Mouse (Mus musculus) heart, adult 18-20 months (tissue): ENCODE results near the gene Ogfr. TPM values are rescaled to one million over a fixed set of nuclear protein-coding genes. Genes with fewer than 3 reads are reported as not detected.

ENCODE experiments used
- DNase-seq, 2 experiments: peaks; one replicate each; pipeline ENCODE4 v3.0.0; 2021 to 2022; ENCODE audit warnings: mixed read lengths in 1 of 2
- total RNA-seq, 2 experiments: library from RNA; stranded (reverse); gene quantifications; 2 replicates each; pipeline ENCODE4 v1.2.3; 2021

Ogfr gene
- total RNA-seq, 2 experiments from 2014 or later, result 31.9 to 34.1 TPM

DNA sequence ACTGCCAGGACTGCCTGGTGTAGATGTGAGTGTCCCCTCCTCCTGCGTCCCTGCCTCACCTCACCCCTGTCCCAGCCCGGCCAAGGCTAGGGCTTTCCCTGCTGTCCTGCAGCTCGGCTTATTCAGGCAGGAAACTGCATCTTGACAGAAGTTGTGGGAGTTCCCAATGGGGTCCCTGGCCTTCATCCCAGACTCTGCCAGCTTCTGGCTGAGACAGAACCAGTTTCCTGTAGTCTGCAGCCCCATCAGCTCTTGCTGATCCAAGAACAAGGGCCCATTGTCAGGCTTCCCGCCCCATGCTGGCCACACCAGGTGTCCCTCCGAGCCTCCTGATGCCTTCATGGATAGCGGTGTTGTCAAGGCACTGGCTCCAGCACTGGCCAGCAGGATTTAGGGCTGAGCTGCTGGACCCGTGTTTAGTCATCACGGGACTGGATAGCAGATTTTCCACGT is 11.6 kb downstream of the Ogfr start:
- no peak for DNase-seq

DNA sequence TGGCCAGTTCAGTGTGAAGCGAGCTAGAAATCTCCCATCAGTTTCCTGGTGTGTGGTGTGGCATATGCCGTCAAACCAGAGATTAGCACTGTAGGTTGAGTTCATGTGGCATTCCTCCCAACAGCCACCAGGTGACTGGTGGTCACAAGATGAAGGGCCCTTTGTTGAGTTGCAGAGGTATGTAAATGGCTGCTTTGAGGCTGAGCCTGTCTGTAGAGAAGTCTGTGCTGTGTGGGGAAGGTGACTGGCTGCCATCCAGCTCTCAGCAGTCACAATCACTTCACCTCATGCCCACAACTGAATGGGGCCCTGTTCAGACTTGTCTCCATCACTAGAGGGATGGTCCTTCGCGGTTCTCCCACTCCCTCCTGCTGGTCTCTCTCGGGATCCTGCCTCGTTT is 15.7 kb downstream of the Ogfr start:
- DNase-seq, result no peak

DNA sequence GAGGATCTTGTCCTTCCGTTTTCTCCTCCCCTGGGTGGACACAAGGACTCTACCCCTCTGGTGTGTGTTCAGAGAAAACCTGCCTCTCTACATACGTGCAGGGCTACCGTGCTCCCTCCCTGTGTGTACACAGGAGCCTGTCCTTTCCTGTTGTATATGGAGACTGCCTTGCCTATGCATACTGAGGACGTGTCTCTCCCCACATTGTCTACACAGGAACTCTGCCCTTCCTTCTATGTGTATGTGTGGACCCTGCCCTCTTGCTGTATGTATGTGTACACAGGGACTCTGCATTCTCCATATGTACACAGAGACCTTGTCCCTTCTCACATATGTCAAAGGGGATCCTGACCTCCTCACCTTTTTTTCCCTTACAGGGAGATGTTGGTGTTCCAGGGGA is 21.2 kb downstream of the Ogfr start:
- DNase-seq, result no peak

DNA sequence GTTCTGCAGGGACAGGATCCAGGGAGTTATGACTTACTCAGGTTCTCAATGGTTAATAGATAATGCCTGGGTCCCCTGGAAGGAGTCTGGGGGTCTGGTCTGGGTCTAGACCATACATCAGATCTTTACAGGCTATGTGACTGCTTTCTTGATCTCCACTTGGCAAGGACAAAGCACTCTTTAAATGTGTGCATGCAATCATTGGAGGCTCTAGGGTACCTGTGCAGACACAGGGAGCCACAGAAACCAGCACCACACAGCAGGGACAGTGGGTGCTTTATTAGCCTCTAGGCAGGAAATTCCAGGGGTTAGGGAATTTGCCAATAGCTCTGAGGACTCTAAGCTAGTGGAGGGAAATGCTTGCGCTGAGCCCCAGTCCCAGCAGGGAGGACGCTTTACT is 22.8 kb downstream of the Ogfr start:
- no peak for DNase-seq

DNA sequence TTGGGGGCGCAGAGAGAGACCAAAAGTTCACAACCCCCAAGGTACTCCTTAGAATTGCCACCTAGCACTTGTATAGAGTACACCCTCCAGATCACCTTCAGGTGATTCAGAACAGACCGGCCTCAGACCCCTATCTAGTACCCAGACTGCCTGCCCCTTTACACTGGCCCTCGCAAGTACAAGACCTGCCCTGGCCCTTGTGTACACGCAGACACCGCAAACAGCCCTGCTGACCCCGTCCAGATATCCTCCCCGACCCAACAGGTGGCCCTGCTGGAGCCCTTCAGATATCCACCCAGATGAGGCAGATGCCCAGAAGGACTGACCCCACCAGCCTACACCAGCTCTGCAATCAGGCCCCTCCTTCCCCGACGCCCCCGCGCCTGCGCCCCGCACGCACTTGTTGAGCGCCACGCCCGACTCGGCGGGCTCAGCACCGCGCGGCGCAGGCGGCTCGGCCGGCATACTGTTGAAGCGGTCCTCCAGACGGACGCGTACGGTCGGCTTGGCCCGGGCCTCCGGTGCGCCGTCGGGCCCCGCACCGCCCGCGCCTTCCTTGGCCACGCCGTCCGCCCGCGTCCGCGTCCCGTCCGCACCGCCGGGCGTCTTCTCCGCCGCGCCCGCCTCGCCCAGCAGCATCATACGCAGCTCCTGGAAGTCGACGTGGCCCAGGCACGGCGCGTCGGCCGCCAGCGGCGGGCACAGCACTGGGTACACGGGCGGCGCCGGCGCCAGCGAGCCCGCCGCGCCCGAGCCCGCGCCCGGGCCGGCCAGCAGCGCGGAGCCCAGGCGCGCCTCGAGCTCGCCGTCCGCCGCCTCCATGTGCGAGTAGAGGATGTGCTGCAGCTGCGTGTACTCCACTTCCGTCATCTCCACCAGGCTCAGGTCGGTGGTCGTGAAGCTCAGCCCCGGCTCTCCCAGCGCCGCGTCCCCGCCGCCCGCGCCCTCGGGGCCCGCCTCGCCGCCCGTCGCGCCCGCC is 52.8 kb downstream of the Ogfr start:
- DNase-seq, result no peak

DNA sequence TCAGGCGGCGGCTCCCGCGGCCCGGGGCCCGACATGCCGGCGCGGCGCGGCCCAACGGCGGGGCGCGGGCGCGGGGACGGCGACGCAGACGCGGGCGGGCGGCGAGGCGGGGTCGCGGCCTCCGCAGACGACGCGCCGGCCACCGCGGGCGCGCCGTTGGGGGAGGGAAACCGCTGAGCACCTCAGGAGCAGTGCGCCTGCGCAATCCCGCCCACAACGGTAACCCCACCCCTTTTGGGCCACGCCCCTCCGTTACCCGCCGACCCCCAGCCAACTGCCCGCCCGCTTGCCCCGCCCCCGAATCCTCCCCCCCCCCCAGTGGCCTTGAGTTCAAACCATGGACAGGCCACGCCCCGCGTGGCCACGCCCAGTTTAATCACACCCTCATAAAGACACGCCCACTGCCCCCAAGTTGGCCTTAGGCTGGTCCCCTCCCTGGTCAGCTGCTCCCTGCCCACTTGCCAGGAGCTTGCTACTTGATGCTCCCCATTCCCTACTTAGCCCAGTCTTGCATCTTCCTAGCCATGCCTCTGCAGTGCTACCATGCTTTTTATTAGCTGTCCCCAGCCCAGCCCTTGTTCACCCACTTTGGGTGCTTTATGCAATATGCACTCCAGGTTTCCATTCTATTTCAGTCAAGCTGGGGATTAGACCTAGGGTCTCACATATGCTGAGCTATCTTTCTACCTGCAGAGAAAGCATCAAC is 53.7 kb downstream of the Ogfr start, which contains the start of gene Tcfl5:
Gene Tcfl5 (minus strand): TSS at position 154 of the 706 bp plus-strand sequence.
- no peak for DNase-seq

DNA sequence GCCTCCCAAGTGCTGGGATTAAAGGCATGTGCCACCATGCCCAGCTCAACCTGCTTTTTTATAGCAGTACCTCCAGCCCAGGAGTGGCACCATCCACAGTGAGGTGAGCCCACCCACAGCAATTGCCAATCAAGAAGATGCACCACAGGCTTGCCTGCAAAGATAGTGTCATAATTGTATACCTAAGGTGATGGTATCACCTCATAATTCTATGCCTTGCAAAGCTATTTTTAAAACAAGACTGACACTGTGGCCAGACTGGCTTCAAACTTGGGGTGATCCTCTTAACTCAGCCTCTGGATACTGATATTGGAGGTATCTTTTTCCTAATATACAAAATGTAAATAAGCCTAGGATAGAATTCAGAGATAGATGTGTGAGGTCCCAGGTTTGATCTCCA is 54.6 kb downstream of the Ogfr start:
- DNase-seq, result no peak

Other genes starting within 250 kb of the Ogfr start
- under 1 TPM in 1 of 2 experiments, not detected in 1; 0.23 TPM for gene Slco4a1, start 133.0 kb upstream of the Ogfr start, total RNA-seq
- not detected for gene Ntsr1, start 89.3 kb upstream of the Ogfr start, total RNA-seq
- 10 to 100 TPM; 17.8 to 18.4 TPM for gene Mrgbp, start 7.9 kb upstream of the Ogfr start, total RNA-seq
- under 1 TPM in 1 of 2 experiments, not detected in 1; 0.21 TPM for gene Col9a3, start 8.5 kb downstream of the Ogfr start, total RNA-seq
- not detected for gene Tcfl5, start 53.5 kb downstream of the Ogfr start, total RNA-seq
- 10 to 100 TPM; 25.8 to 29.9 TPM for gene Dido1, start 120.8 kb downstream of the Ogfr start, total RNA-seq
- 10 to 100 TPM; 55.8 to 59.5 TPM for gene Gid8, start 120.9 kb downstream of the Ogfr start, total RNA-seq
- under 1 TPM; 0.10 to 0.54 TPM for gene Slc17a9, start 136.0 kb downstream of the Ogfr start, total RNA-seq
- gene Bhlhe23, start 187.7 kb downstream of the Ogfr start, total RNA-seq, result not detected